Mouse (Mus musculus): ENCODE measurements around the gene Cotl1. TPM values are rescaled to one million over a fixed set of nuclear protein-coding genes. Genes with fewer than 3 reads are reported as not detected.
"Not testable (repeated sequence)": the region's sequence is repeated elsewhere in the genome, so short reads cannot be mapped to it uniquely, and the experiment has no call there.

The Cotl1 gene
- 10 to 100 TPM; 38.1 to 64.0 (median 54.4) TPM for total RNA-seq (2022)

GRCm38 (mm10) chr8:119840275-119840808, at the start of gene Cotl1:
TSS of gene Cotl1 (minus strand) at chr8:119840544.
- peak; percentile 94 for DNase-seq

DNA sequence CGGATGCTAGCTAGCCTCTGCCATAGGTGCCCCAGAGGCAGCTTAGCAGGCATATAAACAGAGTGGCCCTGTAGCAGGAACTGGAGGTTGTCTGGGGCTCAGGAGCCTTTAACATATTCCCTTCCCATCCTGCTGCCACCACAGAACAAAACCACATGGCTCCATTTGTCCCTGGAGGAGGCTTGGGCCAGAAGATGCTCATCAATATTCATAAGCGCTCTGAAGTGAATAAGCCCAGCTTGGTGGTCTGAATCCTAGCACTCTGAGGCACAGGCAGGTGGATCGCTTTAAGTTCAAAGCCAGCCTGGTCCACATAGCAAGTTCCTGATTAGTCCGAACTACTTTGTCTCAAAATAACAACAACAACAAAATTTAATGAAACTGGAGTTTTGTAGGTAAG, 47.7 kb upstream of the Cotl1 start:
- DNase-seq, result no peak

DNA sequence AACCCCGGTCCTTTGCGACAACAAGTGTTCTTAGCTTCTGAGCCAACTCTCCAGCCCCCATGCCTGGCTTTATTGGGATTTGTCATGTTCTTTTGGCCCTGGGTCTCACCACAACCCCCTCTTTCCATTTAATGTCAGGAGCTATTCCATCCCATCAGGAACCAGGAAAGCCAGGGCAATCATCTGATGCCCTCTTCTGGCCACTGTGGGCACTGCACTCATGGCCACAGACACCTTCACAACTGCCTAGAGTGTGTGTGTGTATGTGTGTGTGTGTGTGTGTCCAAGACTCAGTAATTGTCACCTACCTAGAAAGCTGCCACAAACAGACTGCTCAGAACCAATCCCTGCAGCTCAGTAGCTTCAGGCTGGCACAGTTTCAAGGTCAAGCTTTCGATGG, 46.8 kb upstream of the Cotl1 start:
- DNase-seq, result no peak

GRCm38 (mm10) chr8:119885612-119886011, 45.3 kb upstream of the Cotl1 start:
- DNase-seq, result peak; percentile 55

DNA sequence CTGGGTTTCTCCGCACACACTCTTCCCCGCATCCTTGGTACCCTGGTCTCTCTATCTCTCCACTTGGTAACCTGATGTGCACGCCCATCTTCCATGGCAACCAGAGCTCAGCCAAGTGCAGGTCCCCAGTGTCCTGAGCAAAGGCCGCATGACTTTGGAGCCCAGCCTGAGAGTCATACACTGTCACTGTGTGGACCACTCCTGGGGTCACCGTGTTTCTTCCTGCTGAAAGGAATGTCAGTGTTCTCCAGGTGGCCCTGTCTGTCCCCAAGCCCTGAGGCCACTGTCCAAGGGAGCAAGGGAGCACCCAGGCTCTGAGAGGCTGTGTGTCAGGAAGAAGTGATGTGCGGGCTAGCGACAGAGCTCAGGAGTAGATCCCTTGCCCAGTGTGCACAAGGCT, 42.9 kb upstream of the Cotl1 start:
- DNase-seq, result no peak

GRCm38 (mm10) chr8:119881917-119882316, 41.6 kb upstream of the Cotl1 start:
- DNase-seq, result no peak

DNA sequence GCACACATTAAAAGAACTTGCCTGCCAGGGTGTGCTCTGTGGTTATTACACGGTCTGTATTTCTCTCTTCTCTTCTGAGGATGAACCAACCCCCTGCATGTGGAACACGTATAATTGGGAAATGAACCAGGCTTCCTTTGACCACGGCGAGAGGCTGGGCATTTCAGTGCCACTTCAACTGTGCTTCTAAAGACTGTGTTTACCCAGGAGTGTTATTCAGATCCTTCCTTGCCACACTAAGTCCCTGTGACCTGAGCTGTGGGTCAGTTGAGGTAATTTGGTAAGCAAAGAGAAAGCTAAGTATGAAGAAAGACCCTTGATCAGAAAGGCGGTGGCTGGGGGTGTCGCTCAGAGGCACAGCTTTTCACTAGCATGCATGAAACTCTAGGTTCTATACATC, 41.0 kb upstream of the Cotl1 start:
- no peak for DNase-seq

DNA sequence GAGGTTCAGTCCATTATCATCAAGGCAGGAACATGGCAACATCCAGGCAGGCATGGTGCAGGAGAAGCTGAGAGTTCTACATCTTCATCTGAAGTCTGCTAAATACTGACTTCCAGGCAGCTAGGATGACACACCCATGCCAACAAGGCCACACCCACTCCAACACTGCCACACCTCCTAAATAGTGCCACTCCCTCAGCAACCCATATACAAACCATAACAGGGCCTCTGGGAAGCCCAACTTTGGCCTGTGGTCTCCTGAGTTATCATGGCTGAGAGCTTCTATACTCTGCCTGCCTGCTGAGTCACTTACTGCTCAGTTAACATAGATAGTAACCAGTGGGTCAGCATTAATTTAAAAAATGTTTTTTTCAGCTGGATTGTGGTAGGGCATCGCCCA, 32.8 kb upstream of the Cotl1 start:
- no peak for DNase-seq

DNA sequence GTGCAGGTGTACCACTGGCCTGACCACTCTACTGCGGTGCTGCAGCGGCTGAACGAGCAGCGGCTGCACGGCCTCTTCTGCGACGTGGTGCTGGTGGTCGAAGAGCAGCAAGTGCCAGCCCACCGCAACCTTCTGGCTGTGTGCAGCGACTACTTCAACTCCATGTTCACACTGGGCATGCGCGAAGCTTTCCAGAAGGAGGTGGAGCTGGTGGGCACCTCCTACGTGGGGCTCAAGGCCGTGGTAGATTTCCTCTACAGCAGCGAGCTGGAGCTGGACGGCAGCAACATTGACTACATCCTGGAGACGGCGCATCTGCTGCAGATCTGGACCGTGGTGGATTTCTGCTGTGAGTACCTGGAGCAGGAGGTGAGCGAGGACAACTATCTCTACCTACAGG, 29.3 kb upstream of the Cotl1 start:
- no peak for DNase-seq

DNA sequence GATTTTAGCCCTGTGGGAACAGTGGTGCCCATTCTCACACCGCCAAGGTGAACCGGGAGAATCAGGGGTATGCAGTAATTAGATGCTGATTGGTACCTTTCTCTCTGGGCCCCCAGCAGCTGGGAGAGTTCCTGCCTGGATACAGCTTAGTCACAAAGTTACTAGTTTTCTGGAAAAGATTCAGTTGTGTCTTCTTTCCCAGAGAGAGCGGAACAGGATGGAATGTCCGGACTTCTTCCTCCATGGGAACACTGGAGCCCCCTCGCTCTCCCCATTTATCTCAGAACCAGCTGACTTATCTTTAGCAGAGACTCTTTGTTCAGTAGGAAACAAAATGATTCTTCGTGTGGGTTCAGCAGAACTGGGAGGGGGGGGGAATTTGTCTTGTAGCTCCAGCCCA, 22.4 kb upstream of the Cotl1 start:
- no peak for DNase-seq

- no peak for DNase-seq
Measured at GRCm38 (mm10) chr8:119862390-119862734, 22.0 kb upstream of the Cotl1 start.

GRCm38 (mm10) chr8:119861706-119862389, 21.5 kb upstream of the Cotl1 start, which contains the start of gene Klhl36:
TSS of gene Klhl36 (plus strand) at chr8:119862266.
- DNase-seq, result peak; percentile 96

GRCm38 (mm10) chr8:119857767-119858166, 17.4 kb upstream of the Cotl1 start:
- no peak for DNase-seq

GRCm38 (mm10) chr8:119855656-119856055, 15.3 kb upstream of the Cotl1 start:
- no peak for DNase-seq

GRCm38 (mm10) chr8:119854035-119854434, 13.7 kb upstream of the Cotl1 start:
- no peak for DNase-seq

- no peak for DNase-seq
Measured at GRCm38 (mm10) chr8:119853521-119853920, 13.2 kb upstream of the Cotl1 start.

DNA sequence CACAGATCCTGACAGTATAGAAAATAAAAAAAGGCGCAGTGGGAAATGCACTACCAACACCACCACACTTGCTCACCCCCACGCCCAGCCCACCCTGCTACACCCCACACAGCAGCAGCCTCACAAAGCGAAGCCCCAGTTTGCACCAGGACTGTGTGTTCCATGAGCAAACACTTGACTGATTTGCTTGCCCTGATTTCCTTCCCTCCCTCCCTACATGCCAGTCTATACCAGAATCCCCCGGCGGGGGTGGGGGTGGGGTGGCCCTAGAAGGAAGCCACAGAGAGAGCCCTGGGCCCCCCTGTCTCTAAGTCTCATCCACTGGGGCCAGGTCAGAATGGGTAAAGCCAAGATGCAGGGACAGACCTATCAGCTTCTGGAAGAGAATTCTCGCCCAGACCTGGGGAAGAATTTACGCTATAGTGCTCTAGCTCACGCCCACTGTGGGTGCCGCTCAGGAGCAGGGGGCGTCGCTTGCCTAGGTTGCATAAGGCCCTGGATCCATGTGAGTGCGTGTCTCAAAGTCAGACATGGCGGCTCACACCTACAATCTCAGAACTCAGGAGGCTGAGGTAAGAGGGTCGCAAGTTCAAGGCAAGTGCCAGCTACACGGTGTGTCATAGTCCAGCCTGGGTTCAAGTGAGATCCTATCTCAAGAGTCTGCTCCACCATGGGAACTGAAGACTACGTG, 7.0 kb upstream of the Cotl1 start:
- DNase-seq, result no peak

GRCm38 (mm10) chr8:119845741-119846140, 5.4 kb upstream of the Cotl1 start:
- not testable (repeated sequence) for DNase-seq

- no peak for DNase-seq
Measured at GRCm38 (mm10) chr8:119844577-119844976, 4.2 kb upstream of the Cotl1 start.

GRCm38 (mm10) chr8:119843444-119843843, 3.1 kb upstream of the Cotl1 start:
- DNase-seq, result peak; percentile 63

DNA sequence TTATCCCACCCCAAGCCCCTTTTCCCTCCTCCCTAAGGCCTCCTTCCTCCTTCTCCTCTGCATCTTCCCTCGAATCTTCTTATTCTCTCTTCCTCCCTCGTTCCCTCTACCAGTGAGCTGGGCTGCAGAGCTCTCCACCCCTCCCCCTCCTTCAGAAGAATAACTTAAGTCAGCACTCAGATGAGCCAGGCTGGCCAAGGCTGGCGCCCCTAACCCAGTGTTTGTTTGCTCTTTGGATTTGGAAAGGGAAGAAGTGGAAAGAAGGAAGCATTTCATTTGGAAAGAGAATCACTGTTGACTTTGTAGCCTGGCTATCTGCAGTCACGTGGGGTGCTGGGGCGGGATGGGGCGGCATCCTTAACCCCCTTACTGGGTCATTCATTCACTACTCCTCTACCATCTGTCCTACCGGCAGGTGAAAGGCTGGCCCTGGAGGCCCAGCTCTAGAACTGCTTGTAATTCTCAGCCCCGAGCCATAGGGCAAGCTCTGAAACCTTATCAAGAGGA, 614 bp upstream of the Cotl1 start:
- DNase-seq, result no peak

DNA sequence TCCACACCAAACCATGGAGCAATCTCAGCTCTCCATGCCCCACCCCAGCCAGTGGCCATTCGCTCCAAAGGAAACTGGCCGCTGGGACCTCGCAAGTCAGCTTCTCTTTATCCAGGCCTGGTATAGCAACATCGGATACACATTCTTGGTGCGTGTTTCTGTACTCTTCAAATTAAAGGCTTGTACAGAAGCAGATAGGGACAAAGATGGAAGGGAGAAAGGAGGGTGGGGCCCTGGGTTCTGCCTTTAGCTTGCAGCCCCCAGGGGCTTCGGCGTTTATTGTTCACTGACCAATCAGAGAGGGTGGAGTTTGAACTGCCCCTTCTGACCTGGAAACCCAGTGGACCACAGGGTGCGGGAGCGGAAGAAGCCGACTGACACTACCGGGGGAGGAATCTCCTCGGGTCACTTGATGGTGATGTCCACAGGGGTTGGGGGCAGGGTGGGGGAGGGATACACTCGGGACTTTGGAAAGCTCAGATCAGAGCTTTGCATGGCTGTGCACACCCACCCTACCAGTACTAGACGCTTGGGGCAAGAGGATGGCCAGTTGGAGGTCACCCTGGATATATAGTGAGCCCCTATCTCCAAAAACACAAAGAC, 824 bp downstream of the Cotl1 start:
- no peak for DNase-seq

GRCm38 (mm10) chr8:119838983-119839340, 1.4 kb downstream of the Cotl1 start:
- DNase-seq, result no peak

All from adrenal gland, adult 8-10 months (tissue).